Mouse (Mus musculus) bone marrow, adult 2 months (tissue): ENCODE measurements at regions not wholly inside any gene's neighbourhood (a gene's known extent, or its start where the extent isn't known, plus 50 kb on each side); places are given as distances from the start of the nearest gene placed in this dataset.

Experiments
- CTCF ChIP-seq: fragments of 200-500 bp; IDR thresholded peaks from 2 replicates; pipeline ENCODE4 v1.5.1; 2011; ENCODE audit warnings: low read length, control low read depth; ENCODE audit not compliant: control insufficient read depth, insufficient read depth
- POLR2A ChIP-seq: fragments of 200-500 bp; IDR thresholded peaks from 2 replicates; pipeline ENCODE4 v1.6.1; 2011; ENCODE audit warnings: low read depth, mild to moderate bottlenecking, control low read depth, low read length, borderline replicate concordance; ENCODE audit not compliant: control insufficient read depth

DNA sequence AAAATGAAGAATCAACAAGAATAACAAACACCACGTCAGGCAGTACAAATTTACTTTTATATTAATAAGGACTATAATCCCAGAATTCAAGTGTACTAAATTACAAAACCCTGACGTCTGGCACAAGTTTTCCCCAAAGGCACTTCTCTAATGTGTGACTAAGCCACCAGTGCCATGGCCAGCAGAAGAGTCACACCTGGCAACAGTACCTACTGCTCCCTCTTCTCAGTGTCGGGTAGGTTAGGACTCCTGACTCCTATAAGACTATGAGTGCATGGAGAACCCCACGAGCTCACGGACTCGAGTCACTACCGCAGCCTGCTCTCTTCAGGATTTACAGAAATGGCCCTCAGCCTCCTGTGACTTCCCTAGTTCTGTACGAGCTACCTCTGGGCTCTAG, 307.7 kb upstream of the Smim15 start:
- TF ChIP-seq CTCF: no peak
- TF ChIP-seq POLR2A: no peak
